ENCODE assay signal across 24 mouse cellular contexts in the genomic region with DNA sequence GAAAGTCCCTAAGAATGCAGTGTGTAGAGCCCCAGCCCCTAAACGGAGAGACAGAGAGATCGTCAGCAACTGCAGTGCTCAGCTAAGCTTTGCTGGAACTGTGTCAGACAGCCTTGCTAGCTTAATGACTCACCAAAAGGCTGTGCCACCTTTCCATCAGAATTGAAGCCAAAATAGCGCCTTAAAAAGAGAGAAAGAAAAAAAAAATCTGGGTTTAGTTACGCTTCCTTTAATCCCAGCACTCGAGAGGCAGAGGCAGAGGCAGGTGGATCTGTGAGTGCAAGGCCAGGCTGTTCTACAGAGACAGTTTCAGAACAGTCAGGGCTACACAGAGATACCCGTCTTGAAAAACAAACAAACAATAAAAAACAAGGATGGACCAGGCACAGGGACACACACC. TPM values are rescaled to one million over a fixed set of nuclear protein-coding genes. Genes with fewer than 3 reads are reported as not detected.
DNase-seq lines count a peak whose midpoint lies in the region; ATAC-seq and TF ChIP-seq lines count a peak whose summit lies in the region.
"Had no signal": no experiment of that assay in that cellular context is flagged by ENCODE, and none has a peak within 500 bp of the region (broad histone marks: within the 10 kb centered on the region; RNA-seq: fewer than 3 reads in every experiment).

No protein-coding gene starts in this region.

- no peaks in the 10 kb centered on the region for H3K36me3 ChIP-seq in kidney, embryonic 14.5 days (ENCODE audit: control insufficient read depth, insufficient read depth, low read length)
- H3K36me3 ChIP-seq: embryonic facial prominence, embryonic 10.5 days; forebrain, embryonic 10.5 days; hindbrain, embryonic 13.5 days; limb, embryonic 15.5 days; midbrain, embryonic 15.5 days; neural tube, embryonic 13.5 days had no signal

- peak; percentile 29 for DNase-seq in gastrocnemius, adult 2 months
- DNase-seq in gastrocnemius, postnatal 25 days: no peak
- DNase-seq in kidney, postnatal 25 days: peak; percentile 56 to 68
- DNase-seq in NIH3T3 (ENCODE audit: low read depth): peak; percentile 67
- peak; percentile 64 to 76 for DNase-seq in kidney, postnatal 36 days
- DNase-seq in left cerebral cortex, postnatal 4 days: no peak
- DNase-seq: layer of hippocampus, adult 9-11 months; lung, postnatal 4 days; retina, postnatal 1 day; right cerebral cortex, postnatal 25 days; thymus, adult 2 months; thymus, postnatal 4 days had no signal

- WGBS in kidney, embryonic 14.5 days: 54% methylated on average over 6 of the region's 6 CpGs

- intact Hi-C loops in gastrocnemius, adult 2 months (cut with DNase I): no loop called here
- intact Hi-C loops in left cerebral cortex, postnatal 4 days (cut with DNase I): no loop called here

- TF ChIP-seq CTCF in gastrocnemius, adult 2 months (IDR thresholded peaks at IDR 0.05): no peak

- H3K9me3 ChIP-seq in kidney, embryonic 14.5 days (ENCODE audit: control insufficient read depth, low read length): no peaks in the 10 kb centered on the region
- H3K9me3 ChIP-seq: embryonic facial prominence, embryonic 10.5 days; forebrain, embryonic 10.5 days; hindbrain, embryonic 13.5 days; limb, embryonic 15.5 days; midbrain, embryonic 15.5 days; neural tube, embryonic 13.5 days had no signal

- no peak for ATAC-seq in kidney, embryonic 14.5 days (ENCODE audit: low FRiP score, low TSS enrichment)
- ATAC-seq: forebrain, embryonic 16.5 days; midbrain, embryonic 15.5 days had no signal

- no peaks in the 10 kb centered on the region for H3K27me3 ChIP-seq in kidney, embryonic 14.5 days (ENCODE audit: control insufficient read depth, insufficient read depth, low read length)
- H3K27me3 ChIP-seq: limb, embryonic 15.5 days had no signal

- no peak overlapping the region for H3K9ac ChIP-seq in kidney, embryonic 14.5 days (ENCODE audit: low read depth, low read length)
- H3K9ac ChIP-seq: hindbrain, embryonic 13.5 days; limb, embryonic 15.5 days; midbrain, embryonic 15.5 days; neural tube, embryonic 13.5 days had no signal

- peak overlapping the region; percentile 30 for H3K4me3 ChIP-seq in gastrocnemius, adult 2 months
- H3K4me3 ChIP-seq in kidney, embryonic 14.5 days (ENCODE audit: low read length): no peak overlapping the region
- H3K4me3 ChIP-seq: embryonic facial prominence, embryonic 10.5 days; forebrain, embryonic 10.5 days; hindbrain, embryonic 13.5 days; left cerebral cortex, adult 2 months; limb, embryonic 15.5 days; midbrain, embryonic 15.5 days; myocyte; neural tube, embryonic 13.5 days had no signal

- no peak overlapping the region for H3K4me2 ChIP-seq in kidney, embryonic 14.5 days (replicated peaks; ENCODE audit: low read depth, low read length)
- H3K4me2 ChIP-seq: hindbrain, embryonic 13.5 days; limb, embryonic 15.5 days; midbrain, embryonic 15.5 days; neural tube, embryonic 13.5 days had no signal

- peak overlapping the region; percentile 76 for H3K27ac ChIP-seq in gastrocnemius, adult 2 months
- no peak overlapping the region for H3K27ac ChIP-seq in kidney, embryonic 14.5 days (ENCODE audit: low read depth, low read length)
- H3K27ac ChIP-seq: embryonic facial prominence, embryonic 10.5 days; forebrain, embryonic 10.5 days; hindbrain, embryonic 13.5 days; kidney, postnatal 0 days; left cerebral cortex, adult 2 months; limb, embryonic 15.5 days; midbrain, embryonic 15.5 days; neural tube, embryonic 13.5 days; stomach, postnatal 0 days had no signal

- H3K4me1 ChIP-seq in kidney, embryonic 14.5 days (ENCODE audit: control insufficient read depth, insufficient read depth, low read length): no peaks in the 10 kb centered on the region
- H3K4me1 ChIP-seq: embryonic facial prominence, embryonic 10.5 days; forebrain, embryonic 10.5 days; hindbrain, embryonic 13.5 days; limb, embryonic 15.5 days; midbrain, embryonic 15.5 days; neural tube, embryonic 13.5 days had no signal

RNA-seq across cellular contexts. Expression of gene Gm12184, which starts 17.9 kb away (rescaled TPM):
- 1 to 10 TPM; 1.5 to 2.2 TPM for total RNA-seq in gastrocnemius, adult 2 months (2021)
- total RNA-seq in gastrocnemius, postnatal 25 days (2021): 1 to 10 TPM in 1 of 2 experiments, under 1 TPM in 1; 0.67 to 3.2 TPM
- 5.6 and 7.6 TPM in 2 replicates for polyA plus RNA-seq in kidney, embryonic 14.5 days (2014; fragmentation: Nextera tagmentation; extraction: Ambion mirVana)
- 1 to 10 TPM in 1 of 2 experiments, under 1 TPM in 1; 0.89 to 2.4 TPM for total RNA-seq in left cerebral cortex, postnatal 4 days (2021)

RNA-seq across cellular contexts. Expression of gene Trim7, which starts 18.4 kb away (rescaled TPM):
- 10 to 100 TPM; 25.9 to 51.8 TPM for total RNA-seq in gastrocnemius, adult 2 months (2021)
- total RNA-seq in gastrocnemius, postnatal 25 days (2021): 10 to 100 TPM; 57.3 to 57.9 TPM
- 1.3 and 2.9 TPM in 2 replicates for polyA plus RNA-seq in kidney, embryonic 14.5 days (2014; fragmentation: Nextera tagmentation; extraction: Ambion mirVana)
- total RNA-seq in left cerebral cortex, postnatal 4 days (2021): 10 to 100 TPM in 1 of 2 experiments, 1 to 10 TPM in 1; 9.4 to 12.4 TPM

RNA-seq across cellular contexts. Expression of gene Trim41, which starts 27.2 kb away (rescaled TPM):
- total RNA-seq in gastrocnemius, adult 2 months (2021): 10 to 100 TPM; 19.9 to 23.6 TPM
- total RNA-seq in gastrocnemius, postnatal 25 days (2021): 10 to 100 TPM; 15.5 to 19.3 TPM
- 5.8 and 6.1 TPM in 2 replicates for polyA plus RNA-seq in kidney, embryonic 14.5 days (2014; fragmentation: Nextera tagmentation; extraction: Ambion mirVana)
- total RNA-seq in left cerebral cortex, postnatal 4 days (2021): 10 to 100 TPM; 53.6 to 54.3 TPM

RNA-seq across cellular contexts. Expression of gene Irgm1, which starts 27.2 kb away (rescaled TPM):
- total RNA-seq in gastrocnemius, adult 2 months (2021): 10 to 100 TPM; 13.5 to 14.4 TPM
- 10 to 100 TPM in 1 of 2 experiments, 1 to 10 TPM in 1; 9.0 to 11.1 TPM for total RNA-seq in gastrocnemius, postnatal 25 days (2021)
- polyA plus RNA-seq in kidney, embryonic 14.5 days (2014; fragmentation: Nextera tagmentation; extraction: Ambion mirVana): 11.7 and 13.2 TPM in 2 replicates
- total RNA-seq in left cerebral cortex, postnatal 4 days (2021): 1 to 10 TPM; 1.4 TPM

RNA-seq across cellular contexts. Expression of gene Rack1, which starts 44.2 kb away (rescaled TPM):
- total RNA-seq in gastrocnemius, adult 2 months (2021): 100 to 1,000 TPM; 383 to 424 TPM
- total RNA-seq in gastrocnemius, postnatal 25 days (2021): 100 to 1,000 TPM; 321 to 324 TPM
- 994 and 1,198 TPM in 2 replicates for polyA plus RNA-seq in kidney, embryonic 14.5 days (2014; fragmentation: Nextera tagmentation; extraction: Ambion mirVana)
- total RNA-seq in left cerebral cortex, postnatal 4 days (2021): 100 to 1,000 TPM; 486 to 572 TPM

Comparison
In these comparisons a context has a peak if more than half of its experiments do, and no peak if none do; other contexts are left out.
1. DNase-seq: peak in gastrocnemius, adult 2 months (single experiment), kidney, postnatal 25 days (2 of 2), NIH3T3 (single experiment) and kidney, postnatal 36 days (2 of 2); none in gastrocnemius, postnatal 25 days (single experiment) and left cerebral cortex, postnatal 4 days (single experiment).